Mouse (Mus musculus) spleen, adult 2 months (tissue): ENCODE measurements around the gene Klf4. TPM values are rescaled to one million over a fixed set of nuclear protein-coding genes. Genes with fewer than 3 reads are reported as not detected.

Experiments
- DNase-seq, 2 experiments: peaks; one replicate each; pipeline versions ENCODE4 v3.0.0 to v3.0.0-alpha.2; 2012 to 2021; ENCODE audit warnings: low spot score in 2 of 2, low read depth in 1 of 2
- H3K27ac ChIP-seq: fragments of 200-500 bp; 2 replicates; pipeline ENCODE4 v1.5.1; 2012; ENCODE audit warnings: low read length, inconsistent platforms; ENCODE audit not compliant: insufficient read depth
- H3K27me3 ChIP-seq: fragments of 200-500 bp; 2 replicates; pipeline ENCODE4 v1.6.1; 2012; ENCODE audit warnings: mild to moderate bottlenecking, moderate library complexity, low read length, inconsistent platforms; ENCODE audit not compliant: control insufficient read depth, insufficient read depth
- H3K36me3 ChIP-seq: fragments of 200-500 bp; 2 replicates; pipeline ENCODE4 v1.6.1; 2012; ENCODE audit warnings: mild to moderate bottlenecking, low read length, inconsistent platforms; ENCODE audit not compliant: control insufficient read depth, insufficient read depth
- H3K4me1 ChIP-seq: fragments of 200-500 bp; 2 replicates; pipeline ENCODE4 v1.6.1; 2011; ENCODE audit warnings: inconsistent platforms; ENCODE audit not compliant: control insufficient read depth, insufficient read depth, insufficient read length
- H3K4me3 ChIP-seq: fragments of 200-500 bp; 2 replicates; pipeline ENCODE4 v1.5.1; 2011; ENCODE audit warnings: mild to moderate bottlenecking, inconsistent platforms; ENCODE audit not compliant: insufficient read depth, insufficient read length; ENCODE audit errors: extremely low read depth
- CTCF ChIP-seq: fragments of 200-500 bp; IDR thresholded peaks from 2 replicates; pipeline ENCODE4 v1.5.1; 2011; ENCODE audit warnings: mild to moderate bottlenecking, inconsistent platforms; ENCODE audit not compliant: insufficient read depth, insufficient read length, insufficient replicate concordance; ENCODE audit errors: extremely low read depth
- POLR2A ChIP-seq: fragments of 200-500 bp; IDR thresholded peaks from 2 replicates; pipeline ENCODE4 v1.6.1; 2011; ENCODE audit warnings: low read depth, low read length, inconsistent platforms
- WGBS: fragments of 180-500 bp; shearing (Covaris S2); methylation state at CpG from one replicate; pipeline ENCODE4 v1.1.7; 2018; 5-methylcytosine and 5-hydroxymethylcytosine counted together
- polyA plus RNA-seq: library from polyadenylated mRNA; depleted of rRNA; stranded (reverse); fragments of >200 nt; gene quantifications from 2 replicates; pipeline ENCODE4 v1.2.3, GENCODE M21; 2012

Gene Klf4
- polyA plus RNA-seq, 1 experiment, result 15.8 TPM

- no peak overlapping the region for H3K4me3 ChIP-seq
- no peak overlapping the region for H3K27ac ChIP-seq
- H3K27me3 ChIP-seq, result peaks cover 7% of the 10 kb centered on the region
- no peaks in the 10 kb centered on the region for H3K36me3 ChIP-seq
- TF ChIP-seq CTCF (no peak), POLR2A (no peak)
- no peak for DNase-seq
- peaks cover 4% of the 10 kb centered on the region; the same call in 1 of the 2 replicates for H3K4me1 ChIP-seq
- WGBS, result 88% methylated on average over 12 of the region's 12 CpGs
These were observed 4.3 kb downstream of the Klf4 start for GRCm38 (mm10) chr4:55527931-55528330.

DNA sequence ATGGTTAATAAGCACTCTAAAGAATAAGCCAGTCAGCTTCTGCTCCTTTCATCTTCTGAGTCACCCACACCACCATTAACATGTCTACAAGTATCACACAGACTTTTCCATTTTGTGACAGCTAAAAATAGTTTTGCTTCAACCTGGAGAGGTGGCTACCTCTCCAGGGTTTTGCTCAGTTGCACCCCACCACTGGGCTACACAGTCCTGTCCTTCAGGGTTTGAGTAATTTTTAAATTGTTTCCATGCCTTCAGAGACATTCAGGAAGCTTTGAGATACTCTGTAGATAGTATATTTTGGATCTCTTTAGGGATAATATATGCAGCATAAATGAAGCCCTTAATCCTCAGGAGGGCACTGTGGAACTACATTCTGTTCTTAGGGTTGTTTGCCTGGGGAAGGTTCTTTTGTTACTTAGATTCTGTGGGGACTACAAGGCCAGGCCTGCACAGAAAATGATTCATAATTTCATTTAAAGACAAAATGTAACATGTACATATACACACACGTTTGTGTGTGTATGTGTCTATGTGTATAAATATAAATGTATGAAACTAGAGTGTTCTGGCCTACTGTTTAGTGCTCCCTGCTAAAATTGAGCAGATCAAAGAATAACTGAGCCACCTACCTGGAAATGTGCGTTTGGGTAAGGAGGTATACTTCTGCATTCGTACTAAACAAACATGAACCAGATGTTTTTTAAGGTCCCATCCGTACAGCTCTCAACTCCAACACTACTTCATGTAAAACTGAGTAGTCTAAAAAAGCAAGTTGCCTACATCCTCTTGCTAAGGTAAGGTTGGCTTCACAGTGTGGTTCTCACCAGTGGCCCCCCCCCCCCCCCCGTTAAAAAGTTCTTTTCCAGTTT lies 5.8 kb downstream of the Klf4 start:
- Histone ChIP-seq H3K4me3 (no peak overlapping the region), H3K4me1 (peaks cover 4% of the 10 kb centered on the region; the same call in 1 of the 2 replicates), H3K36me3 (no peaks in the 10 kb centered on the region), H3K27ac (no peak overlapping the region), H3K27me3 (peaks cover 2% of the 10 kb centered on the region; the same call in 1 of the 2 replicates)
- TF ChIP-seq CTCF, result no peak
- no peak for TF ChIP-seq POLR2A
- WGBS, result 72% methylated on average over 5 of the region's 5 CpGs
- DNase-seq, result no peak

- no peaks in the 10 kb centered on the region for H3K4me1 ChIP-seq
- no peaks in the 10 kb centered on the region for H3K27me3 ChIP-seq
- no peak overlapping the region for H3K4me3 ChIP-seq
- 77% methylated on average over 4 of the region's 4 CpGs for WGBS
- H3K36me3 ChIP-seq, result no peaks in the 10 kb centered on the region
- no peak overlapping the region for H3K27ac ChIP-seq
- TF ChIP-seq POLR2A (no peak), CTCF (no peak)
- no peak for DNase-seq
These were observed 8.3 kb downstream of the Klf4 start for GRCm38 (mm10) chr4:55523921-55524320.

GRCm38 (mm10) chr4:55517438-55517837 lies 14.8 kb downstream of the Klf4 start:
- whole genome bisulfite sequencing, result 81% methylated on average over 7 of the region's 7 CpGs
- H3K36me3 ChIP-seq, result no peaks in the 10 kb centered on the region
- DNase-seq, result no peak
- H3K4me1 ChIP-seq, result no peaks in the 10 kb centered on the region
- H3K27ac ChIP-seq, result no peak overlapping the region
- H3K4me3 ChIP-seq, result no peak overlapping the region
- no peaks in the 10 kb centered on the region for H3K27me3 ChIP-seq
- no peak for TF ChIP-seq CTCF
- TF ChIP-seq POLR2A, result no peak

DNA sequence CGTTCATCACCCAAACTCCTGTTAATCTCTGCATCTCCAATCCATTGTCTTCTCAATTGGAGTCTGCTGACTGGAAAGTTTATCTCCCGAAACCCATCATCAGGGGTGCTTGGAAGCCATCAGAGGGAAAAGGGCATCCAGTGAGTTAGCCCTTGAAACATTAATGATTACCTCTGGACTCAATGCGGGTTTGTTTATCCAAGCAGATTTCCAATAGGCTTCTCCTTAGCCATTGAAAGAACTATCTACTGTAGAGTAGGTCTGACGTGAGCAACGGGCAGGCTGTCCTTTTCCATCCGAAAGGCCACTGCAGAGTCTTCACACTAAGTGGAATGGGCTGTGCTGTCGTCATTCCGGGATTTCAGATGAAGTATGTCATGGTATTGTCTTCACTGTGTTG lies 16.2 kb downstream of the Klf4 start:
- Histone ChIP-seq H3K4me3 (no peak overlapping the region), H3K27ac (no peak overlapping the region), H3K36me3 (no peaks in the 10 kb centered on the region), H3K4me1 (no peaks in the 10 kb centered on the region), H3K27me3 (no peaks in the 10 kb centered on the region)
- 90% methylated on average over 8 of the region's 8 CpGs for WGBS
- TF ChIP-seq CTCF (no peak), POLR2A (no peak)
- no peak for DNase-seq

GRCm38 (mm10) chr4:55514733-55515176 lies 17.5 kb downstream of the Klf4 start:
- DNase-seq, result peak in 1 of 2 experiments; percentile 54
- Histone ChIP-seq H3K4me3 (peak overlapping the region; percentile 71; the same call in 1 of the 2 replicates), H3K4me1 (no peaks in the 10 kb centered on the region), H3K27me3 (no peaks in the 10 kb centered on the region), H3K27ac (no peak overlapping the region), H3K36me3 (no peaks in the 10 kb centered on the region)
- 1% methylated on average over 39 of the region's 39 CpGs for WGBS
- peak; percentile 90 for TF ChIP-seq CTCF
- no peak for TF ChIP-seq POLR2A
